Mouse (Mus musculus): ENCODE measurements around the gene Yars. TPM values are rescaled to one million over a fixed set of nuclear protein-coding genes. Genes with fewer than 3 reads are reported as not detected.

The Yars gene
- total and polyA plus RNA-seq, 2 experiments from 2014 or later = 97.7 to 120 TPM

- no peaks in the 10 kb centered on the region; the same call in none of the 2 replicates for H3K4me1 ChIP-seq (ENCODE audit: insufficient read depth)
- H3K4me2 ChIP-seq (ENCODE audit: low read depth) = no peak overlapping the region
- no peak overlapping the region for H3K4me3 ChIP-seq (ENCODE audit: low read depth, low read length)
- TF ChIP-seq CTCF (IDR thresholded peaks at IDR 0.05; ENCODE audit: low read depth) = no peak
- no peak overlapping the region for H3K27ac ChIP-seq (ENCODE audit: low read depth, low read length)
- DNase-seq (no peak), ATAC-seq (no peak)
- WGBS = 88% methylated on average over 5 of the region's 5 CpGs
- no peaks in the 10 kb centered on the region for H3K27me3 ChIP-seq (ENCODE audit: insufficient read depth, low read length)
- H3K9ac ChIP-seq = no peak overlapping the region
- peaks cover 19% of the 10 kb centered on the region for H3K36me3 ChIP-seq (ENCODE audit: insufficient read depth)
- no peaks in the 10 kb centered on the region for H3K9me3 ChIP-seq (ENCODE audit: low read length)
Observed at GRCm38 (mm10) chr4:129157541-129157940, 32.0 kb upstream of the Yars start.

- no peak for ATAC-seq
- no peak overlapping the region for H3K4me3 ChIP-seq (ENCODE audit: low read depth, low read length)
- H3K27ac ChIP-seq (ENCODE audit: low read depth, low read length) = no peak overlapping the region; the same call in 1 of the 2 replicates
- 41% methylated on average over 3 of the region's 3 CpGs for WGBS
- TF ChIP-seq CTCF (IDR thresholded peaks at IDR 0.05; ENCODE audit: low read depth) = no peak
- no peak overlapping the region for H3K9ac ChIP-seq
- H3K27me3 ChIP-seq (ENCODE audit: insufficient read depth, low read length) = no peaks in the 10 kb centered on the region
- no peak for DNase-seq
- no peaks in the 10 kb centered on the region; the same call in none of the 2 replicates for H3K4me1 ChIP-seq (ENCODE audit: insufficient read depth)
- H3K4me2 ChIP-seq (ENCODE audit: low read depth) = no peak overlapping the region
- no peaks in the 10 kb centered on the region for H3K9me3 ChIP-seq (ENCODE audit: low read length)
- peaks cover 17% of the 10 kb centered on the region for H3K36me3 ChIP-seq (ENCODE audit: insufficient read depth)
Observed at GRCm38 (mm10) chr4:129158549-129158948, 31.0 kb upstream of the Yars start.

GRCm38 (mm10) chr4:129161076-129161475 is 28.5 kb upstream of the Yars start:
- TF ChIP-seq CTCF (IDR thresholded peaks at IDR 0.05; ENCODE audit: low read depth) = no peak
- ATAC-seq (no peak), DNase-seq (no peak)
- H3K4me2 ChIP-seq (ENCODE audit: low read depth) = no peak overlapping the region
- H3K36me3 ChIP-seq (ENCODE audit: insufficient read depth) = peaks cover 11% of the 10 kb centered on the region; the same call in 1 of the 2 replicates
- H3K27ac ChIP-seq (ENCODE audit: low read depth, low read length) = no peak overlapping the region
- no peak overlapping the region for H3K4me3 ChIP-seq (ENCODE audit: low read depth, low read length)
- no peaks in the 10 kb centered on the region for H3K9me3 ChIP-seq (ENCODE audit: low read length)
- no peak overlapping the region for H3K9ac ChIP-seq
- no peaks in the 10 kb centered on the region for H3K27me3 ChIP-seq (ENCODE audit: insufficient read depth, low read length)
- H3K4me1 ChIP-seq (ENCODE audit: insufficient read depth) = no peaks in the 10 kb centered on the region; the same call in none of the 2 replicates
- WGBS = 95% methylated on average over 1 of the region's 1 CpGs

GRCm38 (mm10) chr4:129161581-129162255 is 27.8 kb upstream of the Yars start:
- WGBS = 75% methylated on average over 4 of the region's 4 CpGs
- DNase-seq (no peak), ATAC-seq (no peak)
- H3K27ac ChIP-seq (ENCODE audit: low read depth, low read length) = no peak overlapping the region
- no peak overlapping the region for H3K9ac ChIP-seq
- H3K4me1 ChIP-seq (ENCODE audit: insufficient read depth) = no peaks in the 10 kb centered on the region; the same call in none of the 2 replicates
- H3K27me3 ChIP-seq (ENCODE audit: insufficient read depth, low read length) = no peaks in the 10 kb centered on the region
- TF ChIP-seq CTCF (IDR thresholded peaks at IDR 0.05; ENCODE audit: low read depth) = no peak
- H3K36me3 ChIP-seq (ENCODE audit: insufficient read depth) = peaks cover 11% of the 10 kb centered on the region; the same call in 1 of the 2 replicates
- H3K4me3 ChIP-seq (ENCODE audit: low read depth, low read length) = no peak overlapping the region
- H3K4me2 ChIP-seq (ENCODE audit: low read depth) = no peak overlapping the region
- H3K9me3 ChIP-seq (ENCODE audit: low read length) = no peaks in the 10 kb centered on the region

GRCm38 (mm10) chr4:129172529-129172928 is 17.0 kb upstream of the Yars start:
- WGBS = 78% methylated on average over 1 of the region's 1 CpGs
- no peak overlapping the region for H3K9ac ChIP-seq
- no peak overlapping the region for H3K4me3 ChIP-seq (ENCODE audit: low read depth, low read length)
- no peaks in the 10 kb centered on the region for H3K27me3 ChIP-seq (ENCODE audit: insufficient read depth, low read length)
- no peaks in the 10 kb centered on the region for H3K4me1 ChIP-seq (ENCODE audit: insufficient read depth)
- H3K27ac ChIP-seq (ENCODE audit: low read depth, low read length) = no peak overlapping the region
- DNase-seq = no peak
- ATAC-seq = no peak
- H3K4me2 ChIP-seq (ENCODE audit: low read depth) = no peak overlapping the region
- H3K9me3 ChIP-seq (ENCODE audit: low read length) = no peaks in the 10 kb centered on the region
- TF ChIP-seq CTCF (IDR thresholded peaks at IDR 0.05; ENCODE audit: low read depth) = peak; percentile 26; the same call in 1 of the 2 replicates
- peaks cover 37% of the 10 kb centered on the region for H3K36me3 ChIP-seq (ENCODE audit: insufficient read depth)

GRCm38 (mm10) chr4:129179560-129179959 is 10.0 kb upstream of the Yars start:
- Histone ChIP-seq H3K36me3 (ENCODE audit: insufficient read depth) (peaks cover 22% of the 10 kb centered on the region; the same call in 1 of the 2 replicates), H3K4me3 (ENCODE audit: low read depth, low read length) (no peak overlapping the region), H3K27ac (ENCODE audit: low read depth, low read length) (no peak overlapping the region), H3K9ac (no peak overlapping the region), H3K27me3 (ENCODE audit: insufficient read depth, low read length) (no peaks in the 10 kb centered on the region), H3K4me1 (ENCODE audit: insufficient read depth) (no peaks in the 10 kb centered on the region), H3K4me2 (ENCODE audit: low read depth) (no peak overlapping the region), H3K9me3 (ENCODE audit: low read length) (no peaks in the 10 kb centered on the region)
- 22% methylated on average over 1 of the region's 1 CpGs for WGBS
- ATAC-seq (no peak; the same call in 1 of the 2 replicates), DNase-seq (peak; percentile 31)
- peak; percentile 59 for TF ChIP-seq CTCF (IDR thresholded peaks at IDR 0.05; ENCODE audit: low read depth)

- no peak for ATAC-seq
- peak overlapping the region; percentile 86; the same call in 1 of the 2 replicates for H3K27ac ChIP-seq (ENCODE audit: low read depth, low read length)
- 35% methylated on average over 5 of the region's 5 CpGs for WGBS
Observed at GRCm38 (mm10) chr4:129188041-129188659, 1.4 kb upstream of the Yars start.

More at GRCm38 (mm10) chr4:129188041-129188659, 1.4 kb upstream of the Yars start:
- Histone ChIP-seq H3K9ac (peak overlapping the region; percentile 81), H3K4me1 (ENCODE audit: insufficient read depth) (peaks cover 15% of the 10 kb centered on the region), H3K4me3 (ENCODE audit: low read depth, low read length) (peak overlapping the region; percentile 91), H3K4me2 (ENCODE audit: low read depth) (peak overlapping the region; percentile 72), H3K9me3 (ENCODE audit: low read length) (no peaks in the 10 kb centered on the region), H3K27me3 (ENCODE audit: insufficient read depth, low read length) (no peaks in the 10 kb centered on the region), H3K36me3 (ENCODE audit: insufficient read depth) (0 out of 2 replicates have a peak, but pooled peaks cover 4% of the 10 kb centered on the region)
- no peak for DNase-seq
- no peak for TF ChIP-seq CTCF (IDR thresholded peaks at IDR 0.05; ENCODE audit: low read depth)

All from forebrain, postnatal 0 days (tissue).